Mouse (Mus musculus) G1E (cell line): ENCODE measurements around the gene Ivl.

Experiments used
- CTCF ChIP-seq: IDR thresholded peaks from 2 replicates; pipeline ENCODE4 v1.5.1; 2012; ENCODE audit warnings: low read depth, low read length, inconsistent platforms, mixed read lengths
- GATA1 ChIP-seq: IDR thresholded peaks from 2 replicates; pipeline ENCODE4 v1.6.1; 2012; ENCODE audit warnings: borderline replicate concordance, low read length, inconsistent platforms, mixed read lengths
- GATA2 ChIP-seq: IDR thresholded peaks from 2 replicates; pipeline ENCODE4 v1.6.1; 2012; ENCODE audit warnings: low read depth, low read length, inconsistent platforms, borderline replicate concordance
- POLR2AphosphoS5 ChIP-seq: IDR thresholded peaks from 2 replicates; pipeline ENCODE4 v1.6.1; 2012; ENCODE audit warnings: low read depth, low read length, inconsistent platforms; ENCODE audit not compliant: insufficient replicate concordance
- TAL1 ChIP-seq: conservative IDR thresholded peaks from 2 replicates; pipeline ENCODE4 v1.6.1; 2012; ENCODE audit warnings: low read depth, low read length, inconsistent platforms, mixed read lengths

DNA sequence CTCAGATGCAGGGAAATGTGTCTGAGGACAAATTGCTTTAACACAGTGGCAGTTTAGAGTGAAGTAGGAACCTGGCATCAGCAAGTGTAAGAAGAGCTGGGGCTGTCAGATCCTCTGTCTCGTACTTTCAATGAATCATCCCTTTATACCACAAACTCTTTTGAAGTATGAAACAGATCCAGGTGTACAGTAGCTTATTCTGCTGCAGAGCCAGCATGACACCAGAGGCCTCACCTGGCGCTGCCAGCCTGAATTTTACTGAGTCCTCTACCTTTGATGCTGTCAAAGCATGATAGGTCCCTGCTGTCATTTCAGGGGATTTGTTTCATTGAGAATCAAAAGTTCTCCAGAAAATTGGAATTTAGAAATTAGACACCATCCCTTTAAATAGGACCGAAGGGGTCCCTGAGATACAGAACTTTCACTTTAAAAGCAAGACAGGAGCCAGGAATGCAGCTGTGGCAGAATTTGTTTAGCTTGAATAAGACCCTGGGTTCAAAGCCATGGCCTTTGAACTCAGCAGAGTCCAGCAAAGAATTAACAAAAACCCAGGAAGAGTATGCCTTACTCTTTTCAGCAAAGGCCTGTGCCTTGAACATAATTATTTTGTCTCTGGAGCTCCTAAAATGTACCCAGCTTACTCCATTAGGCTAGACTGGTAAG, 9.8 kb upstream of the Ivl start:
- TF ChIP-seq CTCF: no peak
- TF ChIP-seq POLR2AphosphoS5: no peak
- no peak for TF ChIP-seq GATA1
- no peak for TF ChIP-seq TAL1
- TF ChIP-seq GATA2: no peak
